ENCODE assay signal across 10 mouse cellular contexts in the genomic region with DNA sequence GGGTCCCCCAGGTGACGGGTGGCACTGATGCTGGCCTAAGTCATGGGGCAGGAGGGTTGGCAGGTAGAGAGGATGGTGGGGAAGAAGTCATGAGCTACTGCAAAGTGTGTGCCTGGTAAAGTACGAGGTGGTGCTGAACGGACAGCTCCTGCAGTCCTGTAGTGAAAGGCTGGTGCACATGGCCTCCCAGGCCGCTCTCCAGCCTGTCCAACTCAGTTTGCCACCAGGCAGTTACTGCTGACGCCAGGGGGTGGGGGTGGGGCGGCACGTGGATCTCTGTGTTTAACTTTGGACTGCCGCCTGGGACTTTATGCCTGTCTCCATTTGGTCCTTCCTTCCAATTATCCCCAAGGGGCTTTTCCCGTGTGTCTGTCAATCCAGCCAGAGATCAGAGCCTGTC. TPM values are rescaled to one million over a fixed set of nuclear protein-coding genes. Genes with fewer than 3 reads are reported as not detected.
DNase-seq lines count a peak whose midpoint lies in the region; TF ChIP-seq lines count a peak whose summit lies in the region.
"Had no signal": no experiment of that assay in that cellular context is flagged by ENCODE, and none has a peak within 500 bp of the region (broad histone marks: within the 10 kb centered on the region; RNA-seq: fewer than 3 reads in every experiment).

No protein-coding gene starts in this region.

- intact Hi-C loops in left cerebral cortex, postnatal 14 days (cut with DNase I), result no loop called here
- intact Hi-C loops in left cerebral cortex, adult 2 months (cut with DNase I), result no loop called here

- no peaks in the 10 kb centered on the region for H3K79me2 ChIP-seq in myocyte (ENCODE audit: control insufficient read depth, insufficient read depth)

- no peak overlapping the region for H3ac ChIP-seq in myocyte (ENCODE audit: control insufficient read depth, insufficient read length)

- DNase-seq in left cerebral cortex, postnatal 14 days (ENCODE audit: low spot score in 2 of 2), result peak; percentile 42 to 43
- DNase-seq in left cerebral cortex, adult 2 months (ENCODE audit: extremely low spot score in 1 of 2, low spot score in 2 of 2), result no peak
- DNase-seq in NIH3T3 (ENCODE audit: low read depth), result peak; percentile 91
- peak; percentile 91 for DNase-seq in forelimb bud, embryonic 11.5 days (ENCODE audit: low read depth, low spot score)
- DNase-seq in kidney, postnatal 4 days, result peak; percentile 92 to 93
- no peak for DNase-seq in frontal cortex, postnatal 10 days (ENCODE audit: low spot score in 2 of 2)
- no peak for DNase-seq in cerebellum, adult 9-11 months

- H3K27ac ChIP-seq in left cerebral cortex, adult 2 months, result no peak overlapping the region

- H3K36me3 ChIP-seq in myocyte (ENCODE audit: control insufficient read depth, insufficient read depth), result no peaks in the 10 kb centered on the region

- no peaks in the 10 kb centered on the region for H3K27me3 ChIP-seq in myocyte (ENCODE audit: control insufficient read depth, insufficient read depth, insufficient read length)

- TF ChIP-seq POLR2A in myocyte (IDR thresholded peaks at IDR 0.05; ENCODE audit: insufficient read length, low read depth), result no peak

- no peak for TF ChIP-seq CTCF in left cerebral cortex, adult 2 months (IDR thresholded peaks at IDR 0.05)

- no peak overlapping the region for H3K4me3 ChIP-seq in left cerebral cortex, adult 2 months
- H3K4me3 ChIP-seq in myocyte, result no peak overlapping the region

- H3K4me2 ChIP-seq in myocyte (ENCODE audit: low read depth), result no peak overlapping the region

TF ChIP-seq in myocyte, 11 proteins besides CTCF, POLR2A, EP300 and RAD21:
- no peak for TF ChIP-seq CEBPB (IDR thresholded peaks at IDR 0.05; ENCODE audit: insufficient read depth, poor library complexity, severe bottlenecking)
- no peak for TF ChIP-seq MAX (IDR thresholded peaks at IDR 0.05; ENCODE audit: low read depth)
- no peak for TF ChIP-seq POLR2AphosphoS2 (IDR thresholded peaks at IDR 0.05; ENCODE audit: insufficient read length, low read depth)
- TF ChIP-seq MYOG (IDR thresholded peaks at IDR 0.05; ENCODE audit: control insufficient read depth in 1 of 3, insufficient read depth in 1 of 3, insufficient read length in 2 of 3, low read depth in 2 of 3), result peak in 1 of 3 experiments; percentile 38
- TF ChIP-seq MYOD1 (IDR thresholded peaks at IDR 0.05; ENCODE audit: control insufficient read depth in 1 of 3, insufficient read length in 2 of 3, low read depth in 2 of 3), result no peak
- TF ChIP-seq REST (IDR thresholded peaks at IDR 0.05; ENCODE audit: insufficient read depth, insufficient read length), result peak; percentile 100
- TF ChIP-seq USF1 (IDR thresholded peaks at IDR 0.05; ENCODE audit: low read depth), result no peak
- TF ChIP-seq SRF (IDR thresholded peaks at IDR 0.05; ENCODE audit: control insufficient read depth, insufficient read length, low read depth), result no peak
- TF ChIP-seq TCF12 (IDR thresholded peaks at IDR 0.05; ENCODE audit: insufficient read depth, poor library complexity, severe bottlenecking), result no peak
- TF ChIP-seq E2F4 (IDR thresholded peaks at IDR 0.05; ENCODE audit: insufficient read depth), result no peak
- TF ChIP-seq TCF3 (IDR thresholded peaks at IDR 0.05; ENCODE audit: insufficient read length, low read depth), result no peak

RNA-seq across cellular contexts. Expression of gene Lhfpl5, which starts 5.0 kb away (rescaled TPM):
- total RNA-seq in left cerebral cortex, postnatal 14 days (2021), result 1 to 10 TPM; 2.9 to 4.1 TPM
- total RNA-seq in left cerebral cortex, adult 2 months (2021), result 1 to 10 TPM; 3.3 to 4.7 TPM
- polyA plus RNA-seq in myocyte (2012; fragmentation: generic; extraction: Trizol), result 0.04 TPM

RNA-seq across cellular contexts. Expression of gene Clps, which starts 19.8 kb away (rescaled TPM):
- total RNA-seq in left cerebral cortex, postnatal 14 days (2021), result not detected
- not detected for total RNA-seq in left cerebral cortex, adult 2 months (2021)
- not detected for polyA plus RNA-seq in myocyte (2012; fragmentation: generic; extraction: Trizol)
- polyA plus RNA-seq: cortical plate, adult 2 months; neural tube, embryonic 14.5 days had no signal

RNA-seq across cellular contexts. Expression of gene Clpsl2, which starts 31.2 kb away (rescaled TPM):
- not detected for total RNA-seq in left cerebral cortex, postnatal 14 days (2021)
- total RNA-seq in left cerebral cortex, adult 2 months (2021), result not detected
- polyA plus RNA-seq in myocyte (2012; fragmentation: generic; extraction: Trizol), result not detected
- polyA plus RNA-seq: cortical plate, adult 2 months; neural tube, embryonic 14.5 days had no signal

RNA-seq across cellular contexts. Expression of gene Srpk1, which starts 42.1 kb away (rescaled TPM):
- total RNA-seq in left cerebral cortex, postnatal 14 days (2021), result 100 to 1,000 TPM; 109 to 110 TPM
- 100 to 1,000 TPM; 106 to 108 TPM for total RNA-seq in left cerebral cortex, adult 2 months (2021)
- polyA plus RNA-seq in myocyte (2012; fragmentation: generic; extraction: Trizol), result 18.2 TPM

RNA-seq across cellular contexts. Expression of gene Armc12, which starts 49.8 kb away (rescaled TPM):
- total RNA-seq in left cerebral cortex, postnatal 14 days (2021), result not detected
- not detected for total RNA-seq in left cerebral cortex, adult 2 months (2021)
- polyA plus RNA-seq in myocyte (2012; fragmentation: generic; extraction: Trizol), result not detected
- polyA plus RNA-seq: cortical plate, adult 2 months; neural tube, embryonic 14.5 days had no signal

Comparison
In these comparisons a context has a peak if more than half of its experiments do, and no peak if none do; other contexts are left out.
1. DNase-seq: peak in left cerebral cortex, postnatal 14 days (2 of 2), NIH3T3 (single experiment), forelimb bud, embryonic 11.5 days (single experiment) and kidney, postnatal 4 days (2 of 2); none in left cerebral cortex, adult 2 months (0 of 2), frontal cortex, postnatal 10 days (0 of 2) and cerebellum, adult 9-11 months (single experiment).